Mouse (Mus musculus): ENCODE measurements at regions not wholly inside any gene's neighbourhood (a gene's known extent, or its start where the extent isn't known, plus 50 kb on each side); places are given as distances from the start of the nearest gene placed in this dataset.
A peak's percentile ranks its signal among the peaks of the same experiment; 100 is the strongest.

GRCm38 (mm10) chr12:21481644-21482043 is 64.2 kb upstream of the Ywhaq start:
- no peak for DNase-seq (ENCODE audit: low spot score)

GRCm38 (mm10) chr12:21480226-21480625 is 62.8 kb upstream of the Ywhaq start:
- DNase-seq (ENCODE audit: low spot score): no peak

- no peak for DNase-seq (ENCODE audit: low spot score)
Observed at GRCm38 (mm10) chr12:21479251-21479650, 61.8 kb upstream of the Ywhaq start.

GRCm38 (mm10) chr12:21476516-21476915 is 59.1 kb upstream of the Ywhaq start:
- DNase-seq (ENCODE audit: low spot score): no peak

- DNase-seq (ENCODE audit: low spot score): no peak
Observed at GRCm38 (mm10) chr12:21472951-21473710, 55.7 kb upstream of the Ywhaq start.

- peak; percentile 24 for DNase-seq (ENCODE audit: low spot score)
Observed at GRCm38 (mm10) chr12:21472487-21472886, 55.0 kb upstream of the Ywhaq start.

GRCm38 (mm10) chr12:21471986-21472385 is 54.5 kb upstream of the Ywhaq start:
- DNase-seq (ENCODE audit: low spot score): no peak

GRCm38 (mm10) chr12:21470286-21470685 is 52.8 kb upstream of the Ywhaq start:
- no peak for DNase-seq (ENCODE audit: low spot score)

Data from layer of hippocampus, adult 11-12 months (tissue).